Mouse (Mus musculus) stomach, postnatal 0 days (tissue): ENCODE measurements around the gene Nxpe5. TPM values are rescaled to one million over a fixed set of nuclear protein-coding genes. Genes with fewer than 3 reads are reported as not detected.

Source experiments
- ATAC-seq: fragments of 200-750 bp; cut with Nextera tagmentation; 2 replicates; pipeline ENCODE4 v1.8.0; 2017; ENCODE audit not compliant: low FRiP score, low TSS enrichment
- DNase-seq: peaks from one replicate; pipeline ENCODE4 v3.0.0-alpha.2; 2016; ENCODE audit warnings: low spot score
- H3K27ac ChIP-seq: fragments of 300-500 bp; sonication (generic); replicated peaks from 2 replicates; pipeline ENCODE4 v1.5.1; 2014; ENCODE audit warnings: mild to moderate bottlenecking, control low read depth
- H3K27me3 ChIP-seq: fragments of 300-500 bp; sonication (generic); 2 replicates; pipeline ENCODE4 v1.6.1; 2014; ENCODE audit warnings: low read length; ENCODE audit not compliant: control insufficient read depth, insufficient read depth
- H3K36me3 ChIP-seq: fragments of 300-500 bp; sonication (generic); 2 replicates; pipeline ENCODE4 v1.6.1; 2014; ENCODE audit warnings: low read length, mixed read lengths; ENCODE audit not compliant: control insufficient read depth, insufficient read depth
- H3K4me1 ChIP-seq: fragments of 300-500 bp; sonication (generic); replicated peaks from 2 replicates; pipeline ENCODE4 v1.6.1; 2014; ENCODE audit warnings: antibody characterized with exemption; ENCODE audit not compliant: control insufficient read depth, insufficient read depth
- H3K4me2 ChIP-seq: fragments of 300-500 bp; sonication (generic); replicated peaks from 2 replicates; pipeline ENCODE4 v1.6.1; 2014; ENCODE audit warnings: low read depth, mild to moderate bottlenecking, control low read depth, moderate library complexity
- H3K4me3 ChIP-seq: fragments of 300-500 bp; sonication (generic); 2 replicates; pipeline ENCODE4 v1.5.1; 2014; ENCODE audit warnings: low read depth, low read length, control low read depth
- H3K9ac ChIP-seq: fragments of 300-500 bp; sonication (generic); 2 replicates; pipeline ENCODE4 v1.6.1; 2014; ENCODE audit warnings: mild to moderate bottlenecking, low read length, control low read depth, mixed read lengths
- H3K9me3 ChIP-seq: fragments of 300-500 bp; sonication (generic); 2 replicates; pipeline ENCODE4 v1.6.1; 2016; ENCODE audit warnings: low read length; ENCODE audit not compliant: control insufficient read depth
- CTCF ChIP-seq: IDR thresholded peaks from 2 replicates; pipeline ENCODE4 v1.5.1; 2016; ENCODE audit warnings: antibody characterized with exemption, low read depth, mild to moderate bottlenecking, moderate library complexity
- EP300 ChIP-seq: optimal IDR thresholded peaks from 2 replicates; pipeline ENCODE3; 2016; ENCODE audit warnings: antibody characterized with exemption
- WGBS: fragments of 180-500 bp; shearing (Covaris S2); extraction: QIAGEN DNeasy Blood & Tissue Kit; methylation state at CpG from one replicate; pipeline ENCODE4 v1.1.7; 2014; 5-methylcytosine and 5-hydroxymethylcytosine counted together
- polyA plus RNA-seq: library from polyadenylated mRNA; unstranded; fragments of >200 nt; fragmentation: Nextera tagmentation; extraction: Ambion mirVana; gene quantifications from 2 replicates; pipeline ENCODE4 v1.2.1, GENCODE M21; 2015

Nxpe5 gene
- polyA plus RNA-seq, 1 experiment from 2014 or later: 0.10 TPM

DNA sequence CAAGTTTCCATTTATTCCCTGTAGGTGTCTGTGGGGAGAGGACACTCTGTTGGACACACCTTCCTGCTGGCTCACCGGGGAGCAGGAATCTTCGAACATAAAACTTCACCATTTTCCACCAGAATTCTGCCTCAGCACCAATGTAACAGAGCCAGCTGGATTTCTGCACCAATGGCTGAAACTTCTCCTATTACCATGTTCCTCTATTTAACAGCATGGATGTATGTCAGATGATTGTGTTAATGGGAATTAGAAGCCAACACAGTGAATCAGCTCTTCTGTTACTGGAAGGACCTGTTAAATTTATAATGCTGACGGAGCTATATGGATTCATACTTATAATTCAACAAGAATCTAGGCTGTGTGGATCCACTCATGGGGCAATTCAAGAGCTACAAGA, 3.8 kb downstream of the Nxpe5 start:
- no peak for DNase-seq
- Histone ChIP-seq H3K36me3 (no peaks in the 10 kb centered on the region), H3K27ac (no peak overlapping the region), H3K27me3 (no peaks in the 10 kb centered on the region), H3K9me3 (no peaks in the 10 kb centered on the region), H3K9ac (no peak overlapping the region), H3K4me2 (no peak overlapping the region), H3K4me3 (no peak overlapping the region), H3K4me1 (no peaks in the 10 kb centered on the region)
- TF ChIP-seq EP300 (no peak), CTCF (no peak)
- no peak for ATAC-seq
- 85% methylated on average over 3 of the region's 3 CpGs for WGBS

DNA sequence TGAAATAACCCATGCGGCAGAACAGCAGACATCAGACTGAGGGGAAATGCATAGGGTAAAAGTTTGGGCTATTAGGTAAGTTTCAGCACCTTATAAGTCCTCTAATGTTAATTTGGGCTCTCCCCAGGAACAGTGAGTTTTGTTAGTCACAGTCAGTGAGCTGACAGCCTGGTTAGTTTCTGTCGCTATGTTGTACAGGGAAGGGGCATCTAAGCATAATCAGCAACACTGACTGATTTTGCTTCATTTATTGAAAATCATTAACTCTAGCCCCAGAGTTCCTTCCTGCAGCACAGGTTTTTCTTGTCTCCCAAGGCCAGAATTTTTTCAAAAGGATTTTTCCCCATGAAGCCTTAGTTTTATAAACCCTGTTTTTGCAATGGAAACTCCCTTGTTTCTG, 8.1 kb downstream of the Nxpe5 start:
- Histone ChIP-seq H3K36me3 (no peaks in the 10 kb centered on the region), H3K4me1 (no peaks in the 10 kb centered on the region), H3K9ac (no peak overlapping the region), H3K27ac (no peak overlapping the region), H3K27me3 (no peaks in the 10 kb centered on the region), H3K4me3 (no peak overlapping the region), H3K4me2 (no peak overlapping the region), H3K9me3 (no peaks in the 10 kb centered on the region)
- ATAC-seq: no peak
- TF ChIP-seq EP300 (no peak), CTCF (no peak)
- no peak for DNase-seq
- 63% methylated on average over 2 of the region's 2 CpGs for WGBS

DNA sequence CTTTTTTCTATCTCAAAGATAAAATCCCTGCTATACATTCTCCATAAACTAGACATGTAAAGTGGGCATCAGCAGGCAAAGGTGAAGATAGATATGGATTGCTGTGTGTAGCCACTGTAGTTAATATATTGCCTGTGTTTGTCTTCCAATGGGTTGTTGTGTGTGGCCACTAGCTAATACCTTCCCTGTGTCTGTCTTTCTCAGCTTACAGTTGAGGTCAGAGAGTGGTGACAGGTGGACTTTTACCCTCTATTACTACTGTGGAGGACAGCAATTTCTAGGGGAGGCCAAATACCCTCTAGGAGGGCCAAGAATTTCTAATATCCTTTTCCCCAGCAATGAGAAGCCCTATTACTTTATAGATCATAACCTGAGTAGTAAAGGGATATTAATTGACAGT, 8.5 kb downstream of the Nxpe5 start:
- Histone ChIP-seq H3K4me3 (no peak overlapping the region), H3K27ac (no peak overlapping the region), H3K4me2 (no peak overlapping the region), H3K4me1 (no peaks in the 10 kb centered on the region), H3K9me3 (no peaks in the 10 kb centered on the region), H3K9ac (no peak overlapping the region), H3K36me3 (no peaks in the 10 kb centered on the region), H3K27me3 (no peaks in the 10 kb centered on the region)
- ATAC-seq (no peak), DNase-seq (no peak)
- TF ChIP-seq EP300 (no peak), CTCF (no peak)

DNA sequence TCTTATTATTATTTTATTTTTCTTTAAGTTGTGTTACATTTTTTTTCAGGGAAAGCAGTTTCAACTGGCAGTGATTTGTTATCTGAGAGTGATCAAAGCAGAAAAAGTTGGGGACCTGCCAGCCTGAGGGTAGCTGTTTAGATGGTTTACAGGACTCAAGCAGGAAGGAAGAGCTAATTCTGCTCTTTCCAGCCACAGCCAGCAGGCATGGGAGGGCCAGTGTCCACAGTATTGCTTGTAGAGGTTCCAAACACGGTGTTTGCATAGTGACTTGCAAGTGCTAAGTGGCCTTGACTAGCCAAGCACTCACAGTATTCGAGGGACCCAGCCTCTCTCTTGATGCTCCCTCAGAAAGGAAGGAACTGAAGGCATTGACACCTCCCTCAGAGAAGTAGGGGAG, 15.8 kb downstream of the Nxpe5 start:
- WGBS: 30% methylated on average over 2 of the region's 2 CpGs
- no peak for DNase-seq

DNA sequence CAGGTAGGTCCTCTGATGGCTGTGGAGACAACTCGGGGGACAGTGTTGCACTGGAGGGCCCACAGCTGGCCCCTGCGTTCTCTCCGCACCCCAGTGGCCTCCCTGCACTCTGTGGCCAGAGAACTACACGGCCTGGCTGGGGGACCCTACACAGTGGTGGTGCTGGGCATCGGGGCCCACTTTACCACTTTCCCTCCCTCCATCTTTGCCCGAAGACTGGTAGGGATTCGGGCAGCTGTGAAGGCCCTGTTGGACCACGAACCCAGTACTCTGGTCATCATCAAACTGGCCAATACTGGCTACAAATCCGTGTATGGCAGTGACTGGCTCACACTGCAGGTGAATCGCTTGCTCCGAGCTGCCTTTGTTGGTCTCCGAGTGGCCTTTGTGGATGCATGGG, 25.4 kb downstream of the Nxpe5 start:
- Histone ChIP-seq H3K9ac (no peak overlapping the region), H3K36me3 (no peaks in the 10 kb centered on the region), H3K27ac (no peak overlapping the region), H3K4me1 (0 out of 2 replicates have a peak, but pooled peaks cover 2% of the 10 kb centered on the region), H3K9me3 (no peaks in the 10 kb centered on the region), H3K4me2 (no peak overlapping the region), H3K27me3 (no peaks in the 10 kb centered on the region), H3K4me3 (no peak overlapping the region)
- ATAC-seq: no peak
- no peak for DNase-seq
- TF ChIP-seq CTCF: no peak
- TF ChIP-seq EP300: no peak
- WGBS: 88% methylated on average over 12 of the region's 12 CpGs

More for the DNA sequence above, 15.8 kb downstream of the Nxpe5 start:
- no peak overlapping the region for H3K9ac ChIP-seq
- H3K27me3 ChIP-seq: no peaks in the 10 kb centered on the region
- no peak overlapping the region for H3K27ac ChIP-seq
- no peak overlapping the region for H3K4me3 ChIP-seq
- no peaks in the 10 kb centered on the region for H3K4me1 ChIP-seq
- H3K4me2 ChIP-seq: no peak overlapping the region
- no peaks in the 10 kb centered on the region for H3K36me3 ChIP-seq
- no peaks in the 10 kb centered on the region for H3K9me3 ChIP-seq
- TF ChIP-seq EP300: no peak
- TF ChIP-seq CTCF: no peak
- peak; percentile 42; the same call in 1 of the 2 replicates for ATAC-seq

DNA sequence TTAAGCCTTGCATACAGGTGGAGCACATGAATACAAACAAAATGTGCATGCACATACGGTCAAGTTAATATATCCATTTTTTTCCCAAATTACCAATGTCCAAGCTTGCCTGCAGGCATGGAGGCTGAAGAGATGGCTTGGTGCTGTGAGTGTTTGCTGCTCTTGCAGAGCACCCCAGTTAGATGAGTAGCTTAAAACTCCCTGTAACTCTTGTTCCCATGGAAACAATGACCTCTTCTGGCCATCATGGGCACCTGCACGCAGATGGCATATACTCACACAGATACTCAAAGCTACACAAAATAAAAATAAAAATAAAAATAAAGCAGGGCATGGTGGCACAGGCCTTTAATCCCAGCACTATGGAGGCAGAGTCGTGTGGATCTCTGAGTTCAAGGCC, 27.4 kb downstream of the Nxpe5 start:
- H3K4me2 ChIP-seq: no peak overlapping the region
- H3K27me3 ChIP-seq: no peaks in the 10 kb centered on the region
- no peaks in the 10 kb centered on the region for H3K9me3 ChIP-seq
- 0 out of 2 replicates have a peak, but pooled peaks cover 5% of the 10 kb centered on the region for H3K4me1 ChIP-seq
- H3K27ac ChIP-seq: no peak overlapping the region
- H3K9ac ChIP-seq: no peak overlapping the region
- H3K36me3 ChIP-seq: no peaks in the 10 kb centered on the region
- no peak overlapping the region for H3K4me3 ChIP-seq
- no peak for DNase-seq
- ATAC-seq: no peak
- peak; percentile 16; the same call in 1 of the 2 replicates for TF ChIP-seq CTCF
- TF ChIP-seq EP300: no peak
- 89% methylated on average over 3 of the region's 3 CpGs for WGBS
